Mouse (Mus musculus) intestine, embryonic 15.5 days (tissue): ENCODE results near the gene Pax3. TPM values are rescaled to one million over a fixed set of nuclear protein-coding genes. Genes with fewer than 3 reads are reported as not detected.

Experiments
- ATAC-seq: fragments of 200-750 bp; cut with Nextera tagmentation; 2 replicates; pipeline ENCODE4 v1.8.0; 2017; ENCODE audit warnings: moderate TSS enrichment, moderate library complexity
- H3K27ac ChIP-seq: fragments of 300-500 bp; sonication (generic); 2 replicates; pipeline ENCODE4 v1.5.1; 2015; ENCODE audit warnings: mild to moderate bottlenecking, inconsistent platforms
- H3K27me3 ChIP-seq: fragments of 300-500 bp; sonication (generic); replicated peaks from 2 replicates; pipeline ENCODE4 v1.6.1; 2015; ENCODE audit warnings: inconsistent platforms
- H3K36me3 ChIP-seq: fragments of 300-500 bp; sonication (generic); 2 replicates; pipeline ENCODE4 v1.6.1; 2015; ENCODE audit warnings: inconsistent platforms
- H3K4me1 ChIP-seq: fragments of 300-500 bp; sonication (generic); replicated peaks from 2 replicates; pipeline ENCODE4 v1.6.1; 2015; ENCODE audit warnings: inconsistent platforms
- H3K4me2 ChIP-seq: fragments of 300-500 bp; sonication (generic); replicated peaks from 2 replicates; pipeline ENCODE4 v1.6.1; 2015; ENCODE audit warnings: mild to moderate bottlenecking, inconsistent platforms
- H3K4me3 ChIP-seq: fragments of 300-500 bp; sonication (generic); replicated peaks from 2 replicates; pipeline ENCODE4 v1.5.1; 2015; ENCODE audit warnings: inconsistent platforms
- H3K9ac ChIP-seq: fragments of 300-500 bp; sonication (generic); 2 replicates; pipeline ENCODE4 v1.6.1; 2015; ENCODE audit warnings: inconsistent platforms
- H3K9me3 ChIP-seq: fragments of 300-500 bp; sonication (generic); 2 replicates; pipeline ENCODE4 v1.6.1; 2016; ENCODE audit warnings: inconsistent platforms
- WGBS: fragments of 180-500 bp; shearing (Covaris S2); methylation state at CpG from one replicate; pipeline ENCODE4 v1.1.7; 2015; 5-methylcytosine and 5-hydroxymethylcytosine counted together
- polyA plus RNA-seq: library from polyadenylated mRNA; unstranded; fragments of >200 nt; fragmentation: Nextera tagmentation; extraction: Ambion mirVana; gene quantifications from 2 replicates; pipeline ENCODE4 v1.2.1, GENCODE M21; 2015

Gene Pax3
- polyA plus RNA-seq, 1 experiment from 2014 or later = not detected

DNA sequence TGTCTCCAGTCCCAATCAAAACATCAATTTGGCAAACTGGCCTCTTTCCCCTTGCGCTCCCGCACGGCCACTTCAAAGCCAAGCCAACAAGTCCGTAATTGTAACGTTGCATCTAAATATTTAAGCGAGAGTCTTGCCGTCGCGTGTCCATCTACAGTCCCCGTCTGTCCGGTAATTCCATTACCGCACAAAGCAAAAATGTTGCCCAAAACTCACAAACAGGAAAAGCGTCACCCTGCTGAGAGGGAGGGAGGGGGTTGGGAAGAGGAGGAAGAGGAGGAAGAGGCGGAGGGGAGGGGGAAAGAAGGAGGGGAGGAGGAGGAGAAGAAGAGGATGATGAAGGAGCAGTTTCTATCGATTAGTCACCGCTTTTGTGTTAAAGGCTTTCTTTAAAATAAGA is 7.9 kb downstream of the Pax3 start:
- H3K27me3 ChIP-seq = peaks cover 80% of the 10 kb centered on the region
- ATAC-seq = no peak
- no peak overlapping the region for H3K9ac ChIP-seq
- no peak overlapping the region for H3K27ac ChIP-seq
- H3K36me3 ChIP-seq = no peaks in the 10 kb centered on the region
- no peaks in the 10 kb centered on the region for H3K9me3 ChIP-seq
- H3K4me3 ChIP-seq = no peak overlapping the region
- peak overlapping the region; percentile 42 for H3K4me2 ChIP-seq
- peaks cover 5% of the 10 kb centered on the region for H3K4me1 ChIP-seq
- 1% methylated on average over 16 of the region's 16 CpGs for WGBS

DNA sequence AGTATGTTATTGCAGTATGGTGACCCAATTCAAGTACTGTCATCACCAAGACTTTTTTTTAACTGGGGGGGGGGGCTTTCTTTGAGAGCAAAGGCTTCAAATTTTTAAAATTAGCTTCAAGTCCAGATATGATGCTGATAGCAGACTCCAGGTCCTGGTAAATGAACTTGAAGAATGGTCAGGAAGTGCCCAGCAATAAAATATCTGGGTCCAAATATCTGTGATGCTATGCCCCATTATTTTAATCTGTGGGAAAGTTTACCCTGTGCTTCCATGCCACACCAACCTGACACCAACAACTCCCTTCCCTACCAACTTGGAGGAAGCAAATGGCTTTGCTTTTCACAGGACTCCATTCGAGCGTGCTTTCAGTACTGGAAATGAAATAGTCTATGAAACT is 8.6 kb downstream of the Pax3 start:
- H3K4me2 ChIP-seq = no peak overlapping the region
- H3K27me3 ChIP-seq = peaks cover 73% of the 10 kb centered on the region
- H3K4me3 ChIP-seq = no peak overlapping the region
- H3K9me3 ChIP-seq = no peaks in the 10 kb centered on the region
- WGBS = 2% methylated on average over 2 of the region's 2 CpGs
- peaks cover 5% of the 10 kb centered on the region for H3K4me1 ChIP-seq
- ATAC-seq = no peak
- no peak overlapping the region for H3K27ac ChIP-seq
- no peak overlapping the region for H3K9ac ChIP-seq
- no peaks in the 10 kb centered on the region for H3K36me3 ChIP-seq

DNA sequence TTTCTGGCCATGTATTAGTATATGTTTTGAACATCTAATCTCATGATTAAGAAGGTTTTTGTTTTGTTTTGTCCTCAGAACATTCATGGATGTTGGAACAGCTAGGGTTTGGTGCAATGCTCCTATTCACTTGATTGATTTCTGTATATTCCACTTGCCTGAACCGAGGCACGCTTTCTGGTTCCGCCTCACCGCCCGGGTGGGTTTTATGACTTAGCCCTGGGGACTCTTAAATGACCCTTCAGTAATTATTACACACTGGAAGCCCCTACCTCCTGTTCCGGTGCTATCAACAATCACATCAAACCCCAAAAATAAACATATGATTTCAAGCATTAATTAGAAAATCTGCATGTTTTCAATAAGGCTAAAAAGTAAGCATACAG is 9.2 kb downstream of the Pax3 start:
- H3K4me1 ChIP-seq = peaks cover 5% of the 10 kb centered on the region
- no peak overlapping the region for H3K27ac ChIP-seq
- no peak overlapping the region for H3K4me3 ChIP-seq
- H3K27me3 ChIP-seq = peaks cover 69% of the 10 kb centered on the region
- H3K9ac ChIP-seq = no peak overlapping the region
- 3% methylated on average over 6 of the region's 6 CpGs for WGBS
- H3K4me2 ChIP-seq = no peak overlapping the region
- H3K9me3 ChIP-seq = no peaks in the 10 kb centered on the region
- no peaks in the 10 kb centered on the region for H3K36me3 ChIP-seq
- ATAC-seq = no peak

DNA sequence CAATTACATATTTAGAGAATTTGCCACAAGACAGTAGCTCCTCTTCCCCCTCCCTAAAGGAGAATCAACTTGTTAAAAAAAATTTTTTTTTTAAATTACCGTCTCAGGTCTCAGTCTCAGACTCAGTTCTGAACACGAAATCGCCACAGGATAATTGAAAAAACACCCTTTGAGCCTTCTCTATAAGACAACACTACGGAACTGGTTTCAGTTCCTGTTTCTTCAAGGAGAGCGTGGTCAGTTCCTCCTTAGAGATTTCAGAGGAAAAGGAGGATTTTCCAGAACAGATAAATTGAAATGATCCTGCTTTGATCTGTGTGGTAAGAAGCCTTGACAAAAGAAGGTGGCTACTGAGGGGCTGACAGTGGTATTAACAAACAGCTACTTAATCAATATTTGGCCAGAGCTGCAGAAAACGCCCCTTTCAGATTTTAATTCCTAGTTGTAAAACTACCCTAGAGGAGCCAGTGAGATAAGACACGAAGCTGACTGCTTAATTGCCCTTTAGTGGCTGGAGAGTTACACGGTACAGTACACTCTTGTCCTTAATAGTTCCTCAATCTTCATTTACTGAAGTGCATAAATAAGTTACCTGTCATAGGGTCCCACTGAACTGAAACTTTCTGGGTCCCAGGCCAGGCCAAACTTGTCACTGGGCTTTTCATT is 9.7 kb downstream of the Pax3 start:
- WGBS = 4% methylated on average over 8 of the region's 8 CpGs
- no peaks in the 10 kb centered on the region for H3K9me3 ChIP-seq
- ATAC-seq = no peak
- no peak overlapping the region for H3K27ac ChIP-seq
- H3K4me1 ChIP-seq = peaks cover 5% of the 10 kb centered on the region
- H3K4me3 ChIP-seq = no peak overlapping the region
- no peak overlapping the region for H3K4me2 ChIP-seq
- H3K36me3 ChIP-seq = no peaks in the 10 kb centered on the region
- peaks cover 64% of the 10 kb centered on the region for H3K27me3 ChIP-seq
- H3K9ac ChIP-seq = no peak overlapping the region

DNA sequence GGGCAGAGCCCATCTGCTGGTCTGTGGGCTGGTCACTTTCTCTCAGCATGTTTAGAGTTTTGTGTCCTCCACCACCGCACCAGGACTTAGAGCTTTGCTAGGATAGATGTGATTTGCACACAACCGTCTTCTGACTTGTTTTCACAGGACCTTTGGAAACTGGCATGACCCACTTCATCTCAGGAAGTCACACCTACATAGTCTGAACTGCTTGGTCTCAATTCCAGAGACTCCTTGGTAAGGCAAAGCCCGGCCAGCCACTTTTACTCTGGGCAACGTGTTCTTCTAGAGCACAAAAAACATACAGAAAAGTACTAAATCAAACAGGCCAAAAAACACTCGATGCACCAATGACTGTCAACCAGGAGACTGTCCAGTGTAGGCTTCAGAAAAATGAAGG is 14.0 kb downstream of the Pax3 start:
- no peaks in the 10 kb centered on the region for H3K4me1 ChIP-seq
- peaks cover 54% of the 10 kb centered on the region for H3K27me3 ChIP-seq
- H3K4me3 ChIP-seq = no peak overlapping the region
- no peak overlapping the region for H3K4me2 ChIP-seq
- no peaks in the 10 kb centered on the region for H3K9me3 ChIP-seq
- H3K36me3 ChIP-seq = no peaks in the 10 kb centered on the region
- no peak overlapping the region for H3K9ac ChIP-seq
- no peak overlapping the region for H3K27ac ChIP-seq
- WGBS = 49% methylated on average over 5 of the region's 5 CpGs
- no peak for ATAC-seq

DNA sequence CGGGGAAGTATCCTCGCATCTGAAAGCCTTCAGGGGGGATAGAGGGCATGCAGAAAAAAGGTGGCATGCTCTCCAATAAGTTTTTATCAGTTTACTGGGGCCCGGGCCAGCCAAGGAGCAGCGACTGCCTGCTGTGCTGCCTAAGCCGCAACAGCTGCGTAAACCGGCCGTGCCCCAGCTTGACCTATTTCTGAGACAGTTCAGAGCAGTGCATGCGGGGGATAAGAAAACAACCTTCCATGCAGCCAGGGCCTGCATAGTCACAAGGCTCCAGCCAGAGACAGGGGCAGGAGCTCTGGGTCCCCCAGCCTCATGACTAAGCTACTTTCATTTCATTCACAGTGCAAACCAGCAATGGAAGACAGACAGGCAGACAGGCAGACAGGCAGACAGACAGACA is 15.1 kb downstream of the Pax3 start:
- WGBS = 14% methylated on average over 9 of the region's 9 CpGs
- H3K27me3 ChIP-seq = peaks cover 49% of the 10 kb centered on the region
- no peak overlapping the region for H3K4me3 ChIP-seq
- no peak overlapping the region for H3K9ac ChIP-seq
- no peaks in the 10 kb centered on the region for H3K36me3 ChIP-seq
- no peaks in the 10 kb centered on the region for H3K4me1 ChIP-seq
- ATAC-seq = no peak
- H3K27ac ChIP-seq = no peak overlapping the region
- H3K4me2 ChIP-seq = no peak overlapping the region
- no peaks in the 10 kb centered on the region for H3K9me3 ChIP-seq

DNA sequence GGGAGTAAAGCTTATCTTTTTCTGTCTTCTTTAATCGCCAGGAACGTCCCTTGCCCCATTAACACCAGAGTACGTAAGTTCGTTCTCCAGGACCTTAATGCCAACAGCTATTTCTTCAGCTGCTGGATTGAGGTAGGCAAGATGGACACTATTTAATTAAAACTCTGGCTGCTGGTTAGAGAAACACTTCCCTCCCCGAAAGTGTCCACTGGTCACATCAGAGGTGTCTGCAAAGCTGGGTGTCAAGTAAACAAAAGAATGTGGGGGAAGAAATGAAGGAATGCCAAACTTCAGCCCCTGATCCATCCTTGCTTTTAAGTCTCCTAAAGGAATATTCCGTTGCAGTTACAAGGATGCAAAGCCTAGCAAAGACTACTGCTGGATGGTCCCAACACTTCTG is 24.6 kb downstream of the Pax3 start:
- H3K4me2 ChIP-seq = no peak overlapping the region
- no peak overlapping the region for H3K4me3 ChIP-seq
- no peaks in the 10 kb centered on the region for H3K9me3 ChIP-seq
- WGBS = 52% methylated on average over 6 of the region's 6 CpGs
- H3K9ac ChIP-seq = no peak overlapping the region
- H3K27ac ChIP-seq = no peak overlapping the region
- no peaks in the 10 kb centered on the region for H3K36me3 ChIP-seq
- peaks cover 59% of the 10 kb centered on the region for H3K27me3 ChIP-seq
- ATAC-seq = no peak
- no peaks in the 10 kb centered on the region for H3K4me1 ChIP-seq

DNA sequence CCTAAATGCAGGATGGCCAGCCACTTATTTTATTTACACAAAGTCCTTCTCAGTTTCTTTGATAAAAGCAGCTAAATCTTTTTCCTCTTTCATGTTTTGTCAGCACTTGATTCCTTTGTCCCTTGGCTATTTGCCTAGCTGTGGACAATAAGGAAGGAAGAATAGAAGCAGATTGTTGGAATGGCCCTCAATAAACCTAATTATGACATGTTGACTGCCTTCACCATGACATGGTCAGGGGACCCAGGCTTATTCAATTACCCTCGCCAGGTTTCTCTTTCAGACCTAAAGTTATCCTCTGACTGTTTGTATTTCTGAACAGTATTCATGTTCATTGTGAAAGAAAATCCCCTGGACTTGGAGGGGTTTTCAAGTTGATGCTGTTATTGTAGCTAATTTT is 25.3 kb downstream of the Pax3 start:
- Histone ChIP-seq H3K27ac (no peak overlapping the region), H3K36me3 (no peaks in the 10 kb centered on the region), H3K27me3 (peaks cover 60% of the 10 kb centered on the region), H3K4me1 (no peaks in the 10 kb centered on the region), H3K4me3 (no peak overlapping the region), H3K9ac (no peak overlapping the region), H3K4me2 (no peak overlapping the region), H3K9me3 (no peaks in the 10 kb centered on the region)
- WGBS = 27% methylated on average over 1 of the region's 1 CpGs
- no peak for ATAC-seq

DNA sequence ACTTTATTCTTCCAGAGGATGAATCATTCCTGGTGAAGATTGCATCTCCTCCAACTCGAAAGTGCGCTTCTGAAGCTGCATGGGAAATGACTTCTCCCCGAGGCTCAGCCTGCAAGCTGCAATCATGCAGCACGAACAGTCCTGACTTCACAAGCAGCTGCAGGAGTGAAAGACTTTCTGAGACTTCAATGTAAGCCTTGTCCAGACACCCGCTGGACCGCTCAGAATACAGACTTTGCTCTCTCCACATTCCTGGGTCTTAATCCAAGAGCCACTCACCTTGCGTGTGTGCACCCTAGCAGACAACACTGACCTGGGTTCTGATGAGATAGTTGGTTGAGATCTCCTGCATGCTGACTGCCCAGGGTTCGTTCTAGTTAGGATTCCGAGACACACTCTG is 26.2 kb downstream of the Pax3 start:
- 47% methylated on average over 9 of the region's 9 CpGs for WGBS
- Histone ChIP-seq H3K4me3 (no peak overlapping the region), H3K27ac (no peak overlapping the region), H3K4me2 (no peak overlapping the region), H3K4me1 (no peaks in the 10 kb centered on the region), H3K36me3 (no peaks in the 10 kb centered on the region), H3K9me3 (no peaks in the 10 kb centered on the region), H3K9ac (no peak overlapping the region), H3K27me3 (peaks cover 54% of the 10 kb centered on the region)
- ATAC-seq = no peak

DNA sequence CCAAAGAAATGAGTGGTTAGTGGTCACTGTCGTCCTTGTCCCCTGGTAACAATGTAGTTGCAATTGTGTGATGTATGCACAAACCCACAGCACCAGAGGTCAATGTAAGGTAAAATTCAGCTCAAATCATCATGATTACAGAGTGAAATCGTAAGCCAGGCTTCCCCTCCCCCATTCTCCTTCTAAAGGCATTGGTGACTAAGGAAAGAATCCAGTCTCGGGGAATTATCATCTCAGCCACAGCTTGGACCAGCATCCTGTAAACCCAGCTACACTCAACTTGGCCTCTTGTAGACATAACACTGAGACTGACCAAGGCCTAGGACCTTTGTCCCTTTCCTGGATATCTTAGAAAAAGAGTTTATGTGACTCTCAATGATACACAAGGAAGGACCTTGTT is 28.1 kb downstream of the Pax3 start:
- Histone ChIP-seq H3K4me3 (no peak overlapping the region), H3K9ac (no peak overlapping the region), H3K4me2 (no peak overlapping the region), H3K9me3 (no peaks in the 10 kb centered on the region), H3K4me1 (no peaks in the 10 kb centered on the region), H3K36me3 (no peaks in the 10 kb centered on the region), H3K27me3 (peaks cover 53% of the 10 kb centered on the region), H3K27ac (no peak overlapping the region)
- WGBS = 68% methylated on average over 3 of the region's 3 CpGs
- ATAC-seq = no peak

DNA sequence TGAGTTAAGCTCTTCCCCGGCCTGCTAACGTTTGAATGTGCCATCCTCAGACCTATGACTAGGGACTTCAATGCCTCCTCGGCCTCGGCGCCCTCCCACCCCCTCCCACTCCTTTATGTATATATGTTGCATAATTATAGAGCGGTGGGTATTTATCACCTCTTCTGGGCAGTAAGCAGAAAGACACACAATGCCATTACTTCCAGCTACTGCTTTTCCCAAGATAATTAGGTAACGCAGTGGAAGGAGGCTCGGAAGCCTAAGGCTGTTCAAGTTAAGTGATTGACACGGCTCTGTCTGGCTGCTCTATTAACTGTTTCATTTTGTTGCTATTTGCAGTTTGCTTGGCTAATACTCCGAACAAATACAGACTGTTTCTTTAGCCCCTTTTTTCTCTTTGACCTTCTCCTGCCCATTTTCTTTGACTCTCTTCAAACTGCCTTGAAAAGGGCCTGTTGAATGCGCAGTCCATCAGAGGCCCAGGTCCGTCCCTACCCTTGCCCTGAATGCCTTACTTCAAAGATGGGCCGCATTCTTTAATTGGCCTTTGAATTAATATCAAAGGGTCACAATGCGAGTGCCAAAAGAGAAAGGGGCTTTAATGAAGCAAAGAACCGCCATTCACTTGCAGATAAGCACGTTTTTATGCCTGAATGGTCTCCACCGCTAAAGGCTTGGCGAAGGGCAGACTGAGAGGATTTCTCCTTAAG is 29.2 kb downstream of the Pax3 start:
- no peak overlapping the region for H3K9ac ChIP-seq
- no peaks in the 10 kb centered on the region for H3K9me3 ChIP-seq
- H3K4me2 ChIP-seq = no peak overlapping the region
- no peak for ATAC-seq
- peaks cover 53% of the 10 kb centered on the region for H3K27me3 ChIP-seq
- no peaks in the 10 kb centered on the region for H3K36me3 ChIP-seq
- H3K4me3 ChIP-seq = no peak overlapping the region
- H3K27ac ChIP-seq = no peak overlapping the region
- no peaks in the 10 kb centered on the region for H3K4me1 ChIP-seq
- WGBS = 51% methylated on average over 18 of the region's 18 CpGs

DNA sequence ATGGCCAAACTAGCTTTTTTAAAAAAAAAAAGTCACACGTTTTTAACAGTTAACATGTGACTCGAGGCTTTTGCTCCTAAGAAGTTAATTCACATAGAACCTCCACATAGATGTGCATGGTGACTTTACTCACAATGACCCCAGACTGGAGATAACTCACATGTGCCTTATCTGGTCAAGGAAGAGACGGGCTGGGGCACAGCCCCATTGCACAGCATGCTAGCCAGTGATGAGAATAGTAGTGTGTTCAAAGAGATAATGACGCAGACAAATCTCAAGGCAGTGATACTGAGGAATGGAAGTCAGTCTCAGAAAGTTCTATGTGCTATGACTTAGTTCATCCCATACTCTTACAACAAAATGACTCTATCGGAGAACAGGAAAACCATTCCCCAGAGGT is 35.2 kb downstream of the Pax3 start:
- ATAC-seq = no peak
- Histone ChIP-seq H3K9me3 (no peaks in the 10 kb centered on the region), H3K27ac (no peak overlapping the region), H3K4me1 (no peaks in the 10 kb centered on the region), H3K4me3 (no peak overlapping the region), H3K36me3 (no peaks in the 10 kb centered on the region), H3K4me2 (no peak overlapping the region), H3K27me3 (peaks cover 23% of the 10 kb centered on the region), H3K9ac (no peak overlapping the region)
- WGBS = 81% methylated on average over 5 of the region's 5 CpGs

DNA sequence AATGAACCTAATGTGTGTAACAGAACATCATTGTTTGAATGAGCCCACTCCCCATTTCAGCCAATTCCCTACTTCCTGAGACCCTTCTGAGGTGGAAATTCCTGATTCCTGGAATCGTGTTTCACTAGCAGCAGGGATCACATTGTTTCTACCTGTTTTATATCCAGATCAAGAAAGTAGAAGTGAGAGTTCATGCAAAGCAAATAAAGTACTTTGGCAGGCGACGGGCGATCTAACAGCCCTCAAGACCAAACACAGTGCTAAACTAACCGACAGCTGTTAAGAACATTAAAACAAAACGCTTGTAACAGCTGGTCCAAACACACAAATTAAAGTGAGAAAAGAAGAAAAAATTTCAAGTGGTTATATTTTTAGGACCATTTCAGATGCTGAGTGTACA is 39.0 kb downstream of the Pax3 start:
- H3K27ac ChIP-seq = no peak overlapping the region
- peaks cover 15% of the 10 kb centered on the region for H3K27me3 ChIP-seq
- ATAC-seq = no peak

More for the DNA sequence above, 39.0 kb downstream of the Pax3 start:
- H3K9ac ChIP-seq = no peak overlapping the region
- no peak overlapping the region for H3K4me2 ChIP-seq
- H3K4me3 ChIP-seq = no peak overlapping the region
- H3K36me3 ChIP-seq = no peaks in the 10 kb centered on the region
- H3K9me3 ChIP-seq = no peaks in the 10 kb centered on the region
- 9% methylated on average over 6 of the region's 6 CpGs for WGBS
- no peaks in the 10 kb centered on the region for H3K4me1 ChIP-seq
